Mouse (Mus musculus) adipocyte (in vitro differentiated cells): ENCODE measurements around the gene Cpt1c.

Source experiments
- DNase-seq: peaks from one replicate; pipeline ENCODE4 v3.0.0-alpha.2; 2016; ENCODE audit warnings: low spot score

The Cpt1c gene

GRCm38 (mm10) chr7:44999753-45000152, 25.1 kb upstream of the Cpt1c start:
- DNase-seq, result no peak

- peak; percentile 65 for DNase-seq
These were observed 23.9 kb upstream of the Cpt1c start, which contains the start of gene Bcl2l12 for GRCm38 (mm10) chr7:44998501-44998955. TSS of gene Bcl2l12 (minus strand) at chr7:44998712.

- no peak for DNase-seq
These were observed 23.3 kb upstream of the Cpt1c start for GRCm38 (mm10) chr7:44997940-44998428.

GRCm38 (mm10) chr7:44997231-44997939, 22.7 kb upstream of the Cpt1c start, which contains the start of gene Irf3:
TSS of gene Irf3 (plus strand) at chr7:44997648.
- peak; percentile 97 for DNase-seq

- no peak for DNase-seq
These were observed 22.0 kb upstream of the Cpt1c start for GRCm38 (mm10) chr7:44996672-44997071.

- no peak for DNase-seq
These were observed 12.4 kb upstream of the Cpt1c start for GRCm38 (mm10) chr7:44986879-44987718.

GRCm38 (mm10) chr7:44986192-44986878, 11.7 kb upstream of the Cpt1c start, which contains the start of gene Prmt1:
TSS of gene Prmt1 (minus strand) at chr7:44986568.
- peak; percentile 98 for DNase-seq

- peak; percentile 47 for DNase-seq
These were observed 11.0 kb upstream of the Cpt1c start for GRCm38 (mm10) chr7:44985595-44986191.

- no peak for DNase-seq
These were observed 10.1 kb upstream of the Cpt1c start for GRCm38 (mm10) chr7:44984833-44985164.

GRCm38 (mm10) chr7:44983944-44984832, 9.5 kb upstream of the Cpt1c start:
- no peak for DNase-seq

- peak; percentile 82 for DNase-seq
These were observed 8.4 kb upstream of the Cpt1c start for GRCm38 (mm10) chr7:44983085-44983484.

GRCm38 (mm10) chr7:44981539-44981938, 6.9 kb upstream of the Cpt1c start:
- no peak for DNase-seq

- DNase-seq, result no peak
These were observed 3.6 kb upstream of the Cpt1c start for GRCm38 (mm10) chr7:44978300-44978699.

GRCm38 (mm10) chr7:44975117-44975419, 417 bp upstream of the Cpt1c start:
- DNase-seq, result no peak

- DNase-seq, result no peak
These were observed 1.1 kb downstream of the Cpt1c start for GRCm38 (mm10) chr7:44973415-44974130.

- DNase-seq, result no peak
These were observed 3.5 kb downstream of the Cpt1c start for GRCm38 (mm10) chr7:44971142-44971541.

- DNase-seq, result no peak
These were observed 4.4 kb downstream of the Cpt1c start for GRCm38 (mm10) chr7:44970231-44970691.

- no peak for DNase-seq
These were observed 8.0 kb downstream of the Cpt1c start for GRCm38 (mm10) chr7:44966638-44967037.

- no peak for DNase-seq
These were observed 8.7 kb downstream of the Cpt1c start for GRCm38 (mm10) chr7:44965975-44966374.

- no peak for DNase-seq
These were observed 9.7 kb downstream of the Cpt1c start for GRCm38 (mm10) chr7:44964990-44965389.
